Mouse (Mus musculus) neural tube, embryonic 11.5 days (tissue): ENCODE data around the gene Pttg1ip. TPM values are rescaled to one million over a fixed set of nuclear protein-coding genes. Genes with fewer than 3 reads are reported as not detected.

Experiments used
- microRNA counts: library from miRNA; unstranded; fragments of <30 nt; microRNA quantifications from one replicate; lab custom pipeline; 2015
- microRNA-seq: library from miRNA; unstranded; fragments of <30 nt; microRNA quantifications from one replicate; pipeline ENCODE4, GENCODE M21; 2016
- polyA plus RNA-seq: library from polyadenylated mRNA; unstranded; fragments of >200 nt; fragmentation: Nextera tagmentation; extraction: Ambion mirVana; gene quantifications from 2 replicates; pipeline ENCODE4 v1.2.1, GENCODE M21; 2014

Gene Pttg1ip
- polyA plus RNA-seq, 1 experiment from 2014 or later = 72.1 TPM

MicroRNAs encoded within 50 kb of the gene (microRNA counts, 519-probe panel; counts per million panel counts)
- 171 counts per million, percentile 57 among the panel's probes with 10 or more counts for microRNA mmu-miR-1930 (lab: Ali Mortazavi, UCI)

Small RNA genes lying within 50 kb of the gene (microRNA-seq; reads per million reads assigned to microRNA genes)
- 16.4 reads per million, percentile 26 among the genes with 10 or more reads in this experiment for gene Mir1930

Other genes starting within 250 kb of the Pttg1ip start
- gene Adarb1, start 163.4 kb upstream of the Pttg1ip start, polyA plus RNA-seq = 5.1 and 5.2 TPM in 2 replicates
- gene Fam207a, start 65.9 kb upstream of the Pttg1ip start, polyA plus RNA-seq = 45.7 and 49.0 TPM in 2 replicates
- gene Itgb2, start 51.5 kb upstream of the Pttg1ip start, polyA plus RNA-seq = 1.5 TPM in 2 replicates
- gene Sumo3, start 24.4 kb downstream of the Pttg1ip start, polyA plus RNA-seq = 334 and 346 TPM in 2 replicates
- gene Gm49325, start 24.5 kb downstream of the Pttg1ip start, polyA plus RNA-seq = 1.4 and 4.8 TPM in 2 replicates
- gene Ube2g2, start 40.6 kb downstream of the Pttg1ip start, polyA plus RNA-seq = 65.9 and 66.0 TPM in 2 replicates
- gene Tspear, start 104.8 kb downstream of the Pttg1ip start, polyA plus RNA-seq = 0.92 and 1.0 TPM in 2 replicates
- not detected in 2 replicates for gene Gm19402, start 109.0 kb downstream of the Pttg1ip start, polyA plus RNA-seq
- gene Gm9508, start 115.5 kb downstream of the Pttg1ip start, polyA plus RNA-seq = not detected in 2 replicates
- gene Gm10272, start 124.9 kb downstream of the Pttg1ip start, polyA plus RNA-seq = not detected in 2 replicates
- not detected in 2 replicates for gene Gm10024, start 129.7 kb downstream of the Pttg1ip start, polyA plus RNA-seq
- not detected in 2 replicates for gene Gm10142, start 134.1 kb downstream of the Pttg1ip start, polyA plus RNA-seq
- not detected in 2 replicates for gene Krtap12-1, start 138.9 kb downstream of the Pttg1ip start, polyA plus RNA-seq
- not detected in 2 replicates for gene Gm10100, start 144.8 kb downstream of the Pttg1ip start, polyA plus RNA-seq
- not detected in 2 replicates for gene Gm18596, start 160.9 kb downstream of the Pttg1ip start, polyA plus RNA-seq
- gene Gm9736, start 169.6 kb downstream of the Pttg1ip start, polyA plus RNA-seq = not detected in 2 replicates
- gene Gm3233, start 178.0 kb downstream of the Pttg1ip start, polyA plus RNA-seq = not detected in 2 replicates
- gene Gm3238, start 189.6 kb downstream of the Pttg1ip start, polyA plus RNA-seq = not detected in 2 replicates
- gene Gm7138, start 195.2 kb downstream of the Pttg1ip start, polyA plus RNA-seq = not detected in 2 replicates
- not detected in 2 replicates for gene Gm3250, start 200.8 kb downstream of the Pttg1ip start, polyA plus RNA-seq
- gene Gm7137, start 206.5 kb downstream of the Pttg1ip start, polyA plus RNA-seq = not detected in 2 replicates
- gene Gm9639, start 213.4 kb downstream of the Pttg1ip start, polyA plus RNA-seq = not detected in 2 replicates
- not detected in 2 replicates for gene Gm19668, start 217.4 kb downstream of the Pttg1ip start, polyA plus RNA-seq
- gene Gm9507, start 230.1 kb downstream of the Pttg1ip start, polyA plus RNA-seq = not detected in 2 replicates
- gene Gm2696, start 233.0 kb downstream of the Pttg1ip start, polyA plus RNA-seq = not detected in 2 replicates
- not detected in 2 replicates for gene Krtap10-4, start 245.4 kb downstream of the Pttg1ip start, polyA plus RNA-seq